9 mouse cellular contexts compared by ENCODE assay signal in the genomic region with DNA sequence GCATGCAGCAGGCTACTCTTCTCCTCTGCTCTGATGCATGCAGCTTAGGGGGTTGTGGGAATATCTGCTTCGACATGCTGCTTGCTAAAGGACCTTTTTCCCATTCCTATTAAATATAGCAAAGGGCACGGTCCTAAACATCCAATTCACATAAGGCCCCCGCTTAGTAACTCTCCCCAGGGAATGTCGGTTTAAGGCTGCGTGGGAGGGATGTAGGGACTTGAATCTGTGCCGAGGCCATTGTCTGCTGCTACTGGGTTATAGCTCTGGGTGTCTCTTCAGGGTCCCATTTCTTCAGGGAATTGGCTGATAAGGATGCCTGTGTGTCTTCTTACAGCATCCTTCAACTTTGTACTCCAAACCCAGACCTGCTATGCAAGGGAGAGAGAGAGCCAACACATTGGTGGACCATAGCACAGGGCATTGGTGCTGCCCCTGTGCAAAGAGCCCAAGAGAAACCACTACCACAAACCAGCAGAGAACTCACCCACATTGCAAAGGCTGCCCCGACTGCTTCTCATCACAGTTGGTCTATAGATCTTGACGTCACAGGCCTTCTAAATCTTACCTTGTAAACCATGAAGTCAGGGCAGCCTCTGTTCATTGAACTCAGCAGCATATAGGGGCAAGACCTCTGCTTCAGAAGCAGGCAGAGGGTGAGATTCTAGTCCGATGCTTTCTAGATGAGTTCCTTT. TPM values are rescaled to one million over a fixed set of nuclear protein-coding genes. Genes with fewer than 3 reads are reported as not detected.
A peak's percentile ranks its signal among the peaks of the same experiment; 100 is the strongest.
DNase-seq lines count a peak whose midpoint lies in the region; ATAC-seq lines count a peak whose summit lies in the region.
"Had no signal": no experiment of that assay in that cellular context is flagged by ENCODE, and none has a peak within 500 bp of the region (broad histone marks: within the 10 kb centered on the region; RNA-seq: fewer than 3 reads in every experiment).

No protein-coding gene starts in this region.

- ATAC-seq in kidney, embryonic 15.5 days (replicated peaks; ENCODE audit: low FRiP score) = no peak
- no peak for ATAC-seq in embryonic facial prominence, embryonic 11.5 days (replicated peaks; ENCODE audit: insufficient number of reproducible peaks, low FRiP score, low TSS enrichment, low read depth)
- ATAC-seq in intestine, embryonic 16.5 days = no peak
- ATAC-seq in neural tube, embryonic 15.5 days (ENCODE audit: low FRiP score) = no peak

- H3K36me3 ChIP-seq in kidney, embryonic 15.5 days = no peaks in the 10 kb centered on the region
- no peaks in the 10 kb centered on the region for H3K36me3 ChIP-seq in embryonic facial prominence, embryonic 11.5 days (replicated peaks; ENCODE audit: control insufficient read depth, insufficient read depth, low read depth, low read length)
- no peaks in the 10 kb centered on the region for H3K36me3 ChIP-seq in intestine, embryonic 16.5 days (ENCODE audit: control insufficient read depth, insufficient read depth, low read length)
- H3K36me3 ChIP-seq in neural tube, embryonic 15.5 days = no peaks in the 10 kb centered on the region

- H3K4me1 ChIP-seq in kidney, embryonic 15.5 days = peaks cover 55% of the 10 kb centered on the region
- no peaks in the 10 kb centered on the region for H3K4me1 ChIP-seq in embryonic facial prominence, embryonic 11.5 days (ENCODE audit: control insufficient read depth, insufficient read depth, low read length)
- H3K4me1 ChIP-seq in intestine, embryonic 16.5 days (ENCODE audit: control insufficient read depth, insufficient read depth, low read length) = peaks cover 27% of the 10 kb centered on the region
- peaks cover 16% of the 10 kb centered on the region for H3K4me1 ChIP-seq in neural tube, embryonic 15.5 days

- no peaks in the 10 kb centered on the region for H3K27me3 ChIP-seq in kidney, embryonic 15.5 days
- peaks cover 4% of the 10 kb centered on the region; the same call in 1 of the 2 replicates for H3K27me3 ChIP-seq in embryonic facial prominence, embryonic 11.5 days (ENCODE audit: control insufficient read depth, insufficient read depth, low read length)
- no peaks in the 10 kb centered on the region for H3K27me3 ChIP-seq in intestine, embryonic 16.5 days (replicated peaks; ENCODE audit: control insufficient read depth, insufficient read depth, low read length)
- peaks cover 46% of the 10 kb centered on the region for H3K27me3 ChIP-seq in neural tube, embryonic 15.5 days (replicated peaks)

- WGBS in kidney, embryonic 15.5 days = 30% methylated on average over 9 of the region's 9 CpGs
- WGBS in embryonic facial prominence, embryonic 11.5 days = 34% methylated on average over 9 of the region's 9 CpGs
- 47% methylated on average over 9 of the region's 9 CpGs for WGBS in intestine, embryonic 16.5 days
- WGBS in neural tube, embryonic 15.5 days = 34% methylated on average over 9 of the region's 9 CpGs

- H3K4me3 ChIP-seq in kidney, embryonic 15.5 days (replicated peaks) = peak overlapping the region; percentile 74
- no peak overlapping the region; the same call in 1 of the 2 replicates for H3K4me3 ChIP-seq in embryonic facial prominence, embryonic 11.5 days (ENCODE audit: low read depth, low read length)
- peak overlapping the region; percentile 75 for H3K4me3 ChIP-seq in intestine, embryonic 16.5 days (ENCODE audit: low read length)
- H3K4me3 ChIP-seq in neural tube, embryonic 15.5 days (replicated peaks) = peak overlapping the region; percentile 55; the same call in 1 of the 2 replicates

- H3K9ac ChIP-seq in kidney, embryonic 15.5 days = peak overlapping the region; percentile 66; the same call in 1 of the 2 replicates
- no peak overlapping the region for H3K9ac ChIP-seq in embryonic facial prominence, embryonic 11.5 days (replicated peaks; ENCODE audit: low read length)
- H3K9ac ChIP-seq in intestine, embryonic 16.5 days (ENCODE audit: low read depth, low read length) = peak overlapping the region; percentile 84
- H3K9ac ChIP-seq in neural tube, embryonic 15.5 days (replicated peaks) = no peak overlapping the region

- H3K9me3 ChIP-seq in kidney, embryonic 15.5 days (replicated peaks) = no peaks in the 10 kb centered on the region
- H3K9me3 ChIP-seq in embryonic facial prominence, embryonic 11.5 days (replicated peaks; ENCODE audit: control insufficient read depth, low read length) = no peaks in the 10 kb centered on the region
- no peaks in the 10 kb centered on the region for H3K9me3 ChIP-seq in intestine, embryonic 16.5 days (ENCODE audit: control insufficient read depth, low read length)
- no peaks in the 10 kb centered on the region for H3K9me3 ChIP-seq in neural tube, embryonic 15.5 days (replicated peaks)

- H3K4me2 ChIP-seq in kidney, embryonic 15.5 days = peak overlapping the region; percentile 80
- peak overlapping the region; percentile 94 for H3K4me2 ChIP-seq in embryonic facial prominence, embryonic 11.5 days (ENCODE audit: low read depth, low read length)
- peak overlapping the region; percentile 87 for H3K4me2 ChIP-seq in intestine, embryonic 16.5 days (ENCODE audit: low read depth, low read length)
- peak overlapping the region; percentile 100 for H3K4me2 ChIP-seq in neural tube, embryonic 15.5 days

- no peak for DNase-seq in kidney, adult 8-10 months
- DNase-seq in embryonic facial prominence, embryonic 11.5 days (ENCODE audit: low spot score) = no peak
- DNase-seq in right cerebral cortex, adult 18-20 months = no peak
- no peak for DNase-seq in right cerebral cortex, postnatal 10 days (ENCODE audit: low spot score in 2 of 2)
- DNase-seq in layer of hippocampus, adult 9-11 months = no peak
- DNase-seq: gastrocnemius, postnatal 10 days had no signal

- peak overlapping the region; percentile 87 for H3K27ac ChIP-seq in kidney, embryonic 15.5 days
- no peak overlapping the region for H3K27ac ChIP-seq in embryonic facial prominence, embryonic 11.5 days (replicated peaks; ENCODE audit: low read depth, low read length)
- H3K27ac ChIP-seq in intestine, embryonic 16.5 days (ENCODE audit: low read length) = peak overlapping the region; percentile 74
- H3K27ac ChIP-seq in neural tube, embryonic 15.5 days (replicated peaks) = no peak overlapping the region

RNA-seq across cellular contexts. Expression of a gene that starts 0.7 kb away (rescaled TPM):
- polyA plus RNA-seq in kidney, embryonic 15.5 days (2015; fragmentation: Nextera tagmentation; extraction: Ambion mirVana) = 56.2 and 57.8 TPM in 2 replicates
- polyA plus RNA-seq in embryonic facial prominence, embryonic 11.5 days (2014; fragmentation: Nextera tagmentation; extraction: Ambion mirVana) = 7.8 and 8.3 TPM in 2 replicates
- 28.7 and 32.4 TPM in 2 replicates for polyA plus RNA-seq in intestine, embryonic 16.5 days (2015; fragmentation: Nextera tagmentation; extraction: Ambion mirVana)
- 8.1 and 29.8 TPM in 2 replicates for polyA plus RNA-seq in neural tube, embryonic 15.5 days (2015; fragmentation: Nextera tagmentation; extraction: Ambion mirVana)

RNA-seq across cellular contexts. Expression of a gene that starts 54.7 kb away (rescaled TPM):
- 54.4 and 58.4 TPM in 2 replicates for polyA plus RNA-seq in kidney, embryonic 15.5 days (2015; fragmentation: Nextera tagmentation; extraction: Ambion mirVana)
- 45.8 and 57.2 TPM in 2 replicates for polyA plus RNA-seq in embryonic facial prominence, embryonic 11.5 days (2014; fragmentation: Nextera tagmentation; extraction: Ambion mirVana)
- 122 and 142 TPM in 2 replicates for polyA plus RNA-seq in intestine, embryonic 16.5 days (2015; fragmentation: Nextera tagmentation; extraction: Ambion mirVana)
- 45.7 and 47.1 TPM in 2 replicates for polyA plus RNA-seq in neural tube, embryonic 15.5 days (2015; fragmentation: Nextera tagmentation; extraction: Ambion mirVana)

Comparison
In these comparisons a context has a peak if more than half of its experiments do, and no peak if none do; other contexts are left out.
1. H3K27ac ChIP-seq: peak in kidney, embryonic 15.5 days (single experiment) and intestine, embryonic 16.5 days (single experiment); none in embryonic facial prominence, embryonic 11.5 days (single experiment) and neural tube, embryonic 15.5 days (single experiment).
2. H3K9ac ChIP-seq: peak in kidney, embryonic 15.5 days (single experiment) and intestine, embryonic 16.5 days (single experiment); none in embryonic facial prominence, embryonic 11.5 days (single experiment) and neural tube, embryonic 15.5 days (single experiment).
3. Peak in every context shown above with its lines, with median percentiles within 50 percentile points of each other: H3K4me2 ChIP-seq.